Mouse (Mus musculus) MEL (cell line): Measurements from ENCODE around the gene Sec24a. TPM values are rescaled to one million over a fixed set of nuclear protein-coding genes. Genes with fewer than 3 reads are reported as not detected.

ENCODE experiments used
- DNase-seq: peaks from one replicate; pipeline ENCODE4 v3.0.0; 2011; ENCODE audit warnings: low read depth, low spot score
- H3K27ac ChIP-seq: 2 replicates; pipeline ENCODE4 v1.5.1; 2012; ENCODE audit warnings: low read depth, mild to moderate bottlenecking, control low read depth, low read length, moderate library complexity; ENCODE audit not compliant: control insufficient read depth
- H3K27me3 ChIP-seq, 2 experiments: fragments of 150-350 bp in 1 of 2; sonication (generic) in 1 of 2; 2 replicates each; pipeline ENCODE4 v1.6.1; 2012; ENCODE audit warnings: low read length in 2 of 2, mild to moderate bottlenecking in 2 of 2, improper control_type of control experiment in 1 of 2, moderate library complexity in 1 of 2; ENCODE audit not compliant: insufficient read depth in 2 of 2, control insufficient read depth in 1 of 2
- H3K36me3 ChIP-seq, 2 experiments: 2 replicates each; pipeline ENCODE4 v1.6.1; 2012 to 2014; ENCODE audit warnings: low read length in 2 of 2, improper control_type of control experiment in 1 of 2, inconsistent platforms in 1 of 2, mild to moderate bottlenecking in 1 of 2; ENCODE audit not compliant: insufficient read depth in 2 of 2, control insufficient read depth in 1 of 2
- H3K4me1 ChIP-seq, 2 experiments: fragments of 150-350 bp in 1 of 2; sonication (generic) in 1 of 2; 2 replicates each; pipeline ENCODE4 v1.6.1; 2012; ENCODE audit warnings: low read length in 2 of 2, improper control_type of control experiment in 1 of 2, mild to moderate bottlenecking in 1 of 2; ENCODE audit not compliant: insufficient read depth in 2 of 2, control insufficient read depth in 1 of 2
- H3K4me3 ChIP-seq, 2 experiments: fragments of 150-350 bp in 1 of 2; sonication (generic) in 1 of 2; 2 replicates each; pipeline ENCODE4 v1.5.1; 2012; ENCODE audit warnings: low read depth in 2 of 2, low read length in 2 of 2, mild to moderate bottlenecking in 2 of 2, moderate library complexity in 2 of 2, control low read depth in 1 of 2, improper control_type of control experiment in 1 of 2; ENCODE audit not compliant: control insufficient read depth in 1 of 2, insufficient read depth in 1 of 2
- H3K79me2 ChIP-seq: 2 replicates; pipeline ENCODE4 v1.6.1; 2012; ENCODE audit warnings: mild to moderate bottlenecking, low read length, moderate library complexity; ENCODE audit not compliant: control insufficient read depth, poor library complexity, insufficient read depth
- H3K9ac ChIP-seq: 2 replicates; pipeline ENCODE4 v1.6.1; 2012; ENCODE audit warnings: low read depth, mild to moderate bottlenecking, control low read depth, low read length, moderate library complexity; ENCODE audit not compliant: control insufficient read depth, poor library complexity, severe bottlenecking
- H3K9me3 ChIP-seq: fragments of 150-350 bp; sonication (generic); replicated peaks from 2 replicates; pipeline ENCODE4 v1.6.1; 2012; ENCODE audit warnings: mild to moderate bottlenecking, low read length, improper control_type of control experiment, moderate library complexity; ENCODE audit not compliant: insufficient read depth
- CHD2 ChIP-seq: IDR thresholded peaks from 2 replicates; pipeline ENCODE4 v1.6.1; 2011; ENCODE audit warnings: low read length, improper control_type of control experiment
- EP300 ChIP-seq, 2 experiments: IDR thresholded peaks; 2 replicates each; pipeline ENCODE4 v1.6.1; 2011; ENCODE audit warnings: improper control_type of control experiment in 2 of 2, low read length in 2 of 2, low read depth in 1 of 2, mild to moderate bottlenecking in 1 of 2
- HCFC1 ChIP-seq: IDR thresholded peaks from 2 replicates; pipeline ENCODE4 v1.6.1; 2012; ENCODE audit warnings: low read depth, mild to moderate bottlenecking, inconsistent platforms, low read length, improper control_type of control experiment, moderate library complexity
- MEF2A ChIP-seq: IDR thresholded peaks from 2 replicates; pipeline ENCODE4 v1.6.1; 2014; ENCODE audit warnings: low read depth, mild to moderate bottlenecking, inconsistent platforms, low read length, improper control_type of control experiment; ENCODE audit not compliant: poor library complexity, insufficient replicate concordance, severe bottlenecking; ENCODE audit errors: extremely low read depth
- MYB ChIP-seq: IDR thresholded peaks from 2 replicates; pipeline ENCODE4 v1.6.1; 2011; ENCODE audit warnings: mild to moderate bottlenecking, low read depth, low read length, improper control_type of control experiment
- NRF1 ChIP-seq: IDR thresholded peaks from 2 replicates; pipeline ENCODE4 v1.6.1; 2014; ENCODE audit warnings: low read depth, mild to moderate bottlenecking, inconsistent platforms, low read length, improper control_type of control experiment, moderate library complexity; ENCODE audit not compliant: poor library complexity, insufficient read depth, severe bottlenecking
- POLR2AphosphoS5 ChIP-seq: IDR thresholded peaks from 2 replicates; pipeline ENCODE4 v1.6.1; 2012; ENCODE audit warnings: low read depth, borderline replicate concordance, mild to moderate bottlenecking, inconsistent platforms, low read length, moderate library complexity, mixed read lengths
- SIN3A ChIP-seq: IDR thresholded peaks from 2 replicates; pipeline ENCODE4 v1.6.1; 2012; ENCODE audit warnings: low read length, improper control_type of control experiment, inconsistent platforms
- ZMIZ1 ChIP-seq: IDR thresholded peaks from 2 replicates; pipeline ENCODE4 v1.6.1; 2012; ENCODE audit warnings: low read depth, mild to moderate bottlenecking, inconsistent platforms, low read length, improper control_type of control experiment, moderate library complexity
- ZNF384 ChIP-seq: IDR thresholded peaks from 2 replicates; pipeline ENCODE4 v1.6.1; 2012; ENCODE audit warnings: low read depth, mild to moderate bottlenecking, inconsistent platforms, low read length, improper control_type of control experiment
- polyA plus RNA-seq, 2 experiments: library from polyadenylated mRNA; stranded (reverse) in 1 of 2; unstranded in 1 of 2; fragments of >175 nt in 1 of 2; fragments of >200 nt in 1 of 2; gene quantifications; 2 replicates each; pipeline versions ENCODE4 v1.2.1 to v1.2.4; 2012; ENCODE audit warnings: low replicate concordance in 2 of 2, low read depth in 1 of 2; ENCODE audit not compliant: insufficient read length in 2 of 2, insufficient read depth in 1 of 2, missing spikeins in 1 of 2
- total RNA-seq: library from RNA; depleted of rRNA; stranded (reverse); fragments of 300-350 nt; gene quantifications from 2 replicates; pipeline ENCODE4 v1.2.3, GENCODE M21; 2012; rRNA removed

Sec24a gene
- total and polyA plus RNA-seq, 3 experiments = 5.3 to 38.2 (median 14.1) TPM

DNA sequence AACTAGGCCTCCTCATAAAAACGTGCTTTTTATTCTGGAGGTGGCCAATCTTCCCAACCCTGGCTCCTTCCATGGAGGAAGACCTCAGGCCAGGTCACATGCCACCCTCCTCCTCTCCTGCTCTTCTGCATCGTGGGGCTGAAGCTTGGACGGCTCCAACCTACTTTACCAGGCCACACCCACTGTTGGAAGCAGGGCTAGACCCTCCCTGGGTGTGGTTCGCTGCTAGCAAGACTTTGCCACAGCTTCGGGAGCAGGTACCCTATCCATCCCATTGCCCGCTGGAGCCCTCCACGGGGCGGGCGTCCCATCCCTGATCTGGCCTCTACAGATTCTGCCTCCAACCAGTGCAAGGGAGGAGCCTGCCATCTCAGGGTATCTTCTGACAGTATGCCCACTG is 120.2 kb downstream of the Sec24a start:
- Histone ChIP-seq H3K4me3 (no peak overlapping the region), H3K79me2 (no peaks in the 10 kb centered on the region; the same call in 1 of the 2 replicates), H3K36me3 (peaks cover 0 to 5% of the 10 kb centered on the region in 2 experiments; a peak in 2 of 4 replicates), H3K9ac (no peak overlapping the region), H3K27ac (no peak overlapping the region), H3K4me1 (peaks cover 0 to 4% of the 10 kb centered on the region in 2 experiments; a peak in 1 of 4 replicates), H3K9me3 (no peaks in the 10 kb centered on the region), H3K27me3 (no peaks in the 10 kb centered on the region)
- TF ChIP-seq POLR2AphosphoS5 (no peak), ZMIZ1 (no peak), NRF1 (no peak), CHD2 (no peak), ZNF384 (no peak), MYB (no peak), SIN3A (no peak), HCFC1 (no peak), MEF2A (no peak), EP300 (IDR thresholded peaks at IDR 0.05; ENCODE audit: low read depth in 1 of 2, low read length in 2 of 2) (no peak)
- DNase-seq = no peak

Other genes with a start within 250 kb of the Sec24a start
- 17.2 and 22.7 TPM in 2 replicates for gene Phykpl, start 178.9 kb downstream of the Sec24a start, total RNA-seq
- 10 to 100 TPM in 1 of 2 experiments, not detected in 1; 23.0 TPM for gene Phykpl, start 178.9 kb downstream of the Sec24a start, polyA plus RNA-seq
- 894 and 908 TPM in 2 replicates for gene Hnrnpab, start 156.8 kb downstream of the Sec24a start, total RNA-seq
- gene Hnrnpab, start 156.8 kb downstream of the Sec24a start, polyA plus RNA-seq = 1,000 to 10,000 TPM in 1 of 2 experiments, 100 to 1,000 TPM in 1; 184 to 1,104 TPM
- 588 and 649 TPM in 2 replicates for gene Nhp2, start 143.9 kb downstream of the Sec24a start, total RNA-seq
- gene Nhp2, start 143.9 kb downstream of the Sec24a start, polyA plus RNA-seq = 1,000 to 10,000 TPM in 1 of 2 experiments, 100 to 1,000 TPM in 1; 739 to 6,489 TPM
- gene Rmnd5b, start 127.7 kb downstream of the Sec24a start, total RNA-seq = 52.5 and 55.1 TPM in 2 replicates
- 10 to 100 TPM in 1 of 2 experiments, not detected in 1; 63.0 TPM for gene Rmnd5b, start 127.7 kb downstream of the Sec24a start, polyA plus RNA-seq
- gene N4bp3, start 112.8 kb downstream of the Sec24a start, total RNA-seq = 6.9 and 7.1 TPM in 2 replicates
- gene N4bp3, start 112.8 kb downstream of the Sec24a start, polyA plus RNA-seq = 10 to 100 TPM in 1 of 2 experiments, not detected in 1; 11.5 TPM
- gene D930048N14Rik, start 112.7 kb downstream of the Sec24a start, total RNA-seq = 0.39 and 0.56 TPM in 2 replicates
- 1 to 10 TPM in 1 of 2 experiments, not detected in 1; 2.1 TPM for gene D930048N14Rik, start 112.7 kb downstream of the Sec24a start, polyA plus RNA-seq
- 37.3 and 37.7 TPM in 2 replicates for gene 0610009B22Rik, start 74.8 kb downstream of the Sec24a start, total RNA-seq
- 10 to 100 TPM in 1 of 2 experiments, not detected in 1; 24.4 TPM for gene 0610009B22Rik, start 74.8 kb downstream of the Sec24a start, polyA plus RNA-seq
- gene Sar1b, start 53 bp upstream of the Sec24a start, total RNA-seq = 99.0 and 104 TPM in 2 replicates
- gene Sar1b, start 53 bp upstream of the Sec24a start, polyA plus RNA-seq = 100 to 1,000 TPM in 1 of 2 experiments, not detected in 1; 124 TPM
- gene Jade2, start 94.0 kb upstream of the Sec24a start, total RNA-seq = 4.5 and 5.4 TPM in 2 replicates
- 10 to 100 TPM in 1 of 2 experiments, not detected in 1; 13.0 TPM for gene Jade2, start 94.0 kb upstream of the Sec24a start, polyA plus RNA-seq
- gene Cdkn2aipnl, start 204.0 kb upstream of the Sec24a start, total RNA-seq = 91.9 and 111 TPM in 2 replicates
- 10 to 100 TPM in 1 of 2 experiments, not detected in 1; 74.5 TPM for gene Cdkn2aipnl, start 204.0 kb upstream of the Sec24a start, polyA plus RNA-seq
- gene Ube2b, start 237.1 kb upstream of the Sec24a start, total RNA-seq = 35.4 and 39.5 TPM in 2 replicates
- gene Ube2b, start 237.1 kb upstream of the Sec24a start, polyA plus RNA-seq = 100 to 1,000 TPM in 1 of 2 experiments, not detected in 1; 112 TPM
- 4.4 and 4.9 TPM in 2 replicates for gene Cdkl3, start 240.6 kb upstream of the Sec24a start, total RNA-seq
- gene Cdkl3, start 240.6 kb upstream of the Sec24a start, polyA plus RNA-seq = 1 to 10 TPM in 1 of 2 experiments, not detected in 1; 3.7 TPM